Mouse (Mus musculus): Measurements from ENCODE around the gene Olfr194. TPM values are rescaled to one million over a fixed set of nuclear protein-coding genes. Genes with fewer than 3 reads are reported as not detected.

Olfr194 gene
- polyA plus RNA-seq (2014; fragmentation: Illumina TruSeq; extraction: RNeasy Lipid Tissue Mini Kit (QIAGEN cat#74804); ENCODE audit: low replicate concordance), result not detected

GRCm38 (mm10) chr16:59120969-59121368 is at the start of gene Olfr194:
Olfr194 (minus strand) TSS chr16:59121069.

GRCm38 (mm10) chr16:59170354-59170753 is 49.5 kb upstream of the Olfr194 start, which contains the start of gene Olfr196:
Olfr196 (minus strand) TSS chr16:59170454.

GRCm38 (mm10) chr16:59146746-59147145 is 25.9 kb upstream of the Olfr194 start, which contains the start of gene Olfr195:
Olfr195 (plus strand) TSS chr16:59147046.

GRCm38 (mm10) chr16:59111781-59112180 is 9.1 kb downstream of the Olfr194 start, which contains the start of gene Olfr193:
Olfr193 (minus strand) TSS chr16:59111881.

GRCm38 (mm10) chr16:59089722-59090121 is 31.1 kb downstream of the Olfr194 start, which contains the start of gene Olfr191:
Olfr191 (minus strand) TSS chr16:59089822.

GRCm38 (mm10) chr16:59077905-59078304 is 43.0 kb downstream of the Olfr194 start, which contains the start of gene Olfr190:
Olfr190 (minus strand) TSS chr16:59078005.

Other genes with a start within 250 kb of the Olfr194 start
- not detected for gene Olfr177, start 246.3 kb downstream of the Olfr194 start, polyA plus RNA-seq (2014; fragmentation: Illumina TruSeq; extraction: RNeasy Lipid Tissue Mini Kit (QIAGEN cat#74804); ENCODE audit: low replicate concordance)
- gene Olfr178, start 229.0 kb downstream of the Olfr194 start, polyA plus RNA-seq (2014; fragmentation: Illumina TruSeq; extraction: RNeasy Lipid Tissue Mini Kit (QIAGEN cat#74804); ENCODE audit: low replicate concordance), result not detected
- gene Olfr181, start 192.3 kb downstream of the Olfr194 start, polyA plus RNA-seq (2014; fragmentation: Illumina TruSeq; extraction: RNeasy Lipid Tissue Mini Kit (QIAGEN cat#74804); ENCODE audit: low replicate concordance), result not detected
- not detected for gene Olfr180, start 191.7 kb downstream of the Olfr194 start, polyA plus RNA-seq (2014; fragmentation: Illumina TruSeq; extraction: RNeasy Lipid Tissue Mini Kit (QIAGEN cat#74804); ENCODE audit: low replicate concordance)
- not detected for gene Olfr183, start 125.7 kb downstream of the Olfr194 start, polyA plus RNA-seq (2014; fragmentation: Illumina TruSeq; extraction: RNeasy Lipid Tissue Mini Kit (QIAGEN cat#74804); ENCODE audit: low replicate concordance)
- not detected for gene Olfr186, start 90.8 kb downstream of the Olfr194 start, polyA plus RNA-seq (2014; fragmentation: Illumina TruSeq; extraction: RNeasy Lipid Tissue Mini Kit (QIAGEN cat#74804); ENCODE audit: low replicate concordance)
- not detected for gene Olfr187, start 81.3 kb downstream of the Olfr194 start, polyA plus RNA-seq (2014; fragmentation: Illumina TruSeq; extraction: RNeasy Lipid Tissue Mini Kit (QIAGEN cat#74804); ENCODE audit: low replicate concordance)
- gene Olfr190, start 43.1 kb downstream of the Olfr194 start, polyA plus RNA-seq (2014; fragmentation: Illumina TruSeq; extraction: RNeasy Lipid Tissue Mini Kit (QIAGEN cat#74804); ENCODE audit: low replicate concordance), result not detected
- gene Olfr191, start 31.2 kb downstream of the Olfr194 start, polyA plus RNA-seq (2014; fragmentation: Illumina TruSeq; extraction: RNeasy Lipid Tissue Mini Kit (QIAGEN cat#74804); ENCODE audit: low replicate concordance), result not detected
- not detected for gene Olfr193, start 9.2 kb downstream of the Olfr194 start, polyA plus RNA-seq (2014; fragmentation: Illumina TruSeq; extraction: RNeasy Lipid Tissue Mini Kit (QIAGEN cat#74804); ENCODE audit: low replicate concordance)
- gene Olfr195, start 26.0 kb upstream of the Olfr194 start, polyA plus RNA-seq (2014; fragmentation: Illumina TruSeq; extraction: RNeasy Lipid Tissue Mini Kit (QIAGEN cat#74804); ENCODE audit: low replicate concordance), result not detected
- not detected for gene Olfr196, start 49.4 kb upstream of the Olfr194 start, polyA plus RNA-seq (2014; fragmentation: Illumina TruSeq; extraction: RNeasy Lipid Tissue Mini Kit (QIAGEN cat#74804); ENCODE audit: low replicate concordance)
- gene Olfr198, start 82.5 kb upstream of the Olfr194 start, polyA plus RNA-seq (2014; fragmentation: Illumina TruSeq; extraction: RNeasy Lipid Tissue Mini Kit (QIAGEN cat#74804); ENCODE audit: low replicate concordance), result not detected
- gene Olfr199, start 98.7 kb upstream of the Olfr194 start, polyA plus RNA-seq (2014; fragmentation: Illumina TruSeq; extraction: RNeasy Lipid Tissue Mini Kit (QIAGEN cat#74804); ENCODE audit: low replicate concordance), result not detected
- not detected for gene Olfr201, start 151.6 kb upstream of the Olfr194 start, polyA plus RNA-seq (2014; fragmentation: Illumina TruSeq; extraction: RNeasy Lipid Tissue Mini Kit (QIAGEN cat#74804); ENCODE audit: low replicate concordance)
- not detected for gene Olfr202, start 165.7 kb upstream of the Olfr194 start, polyA plus RNA-seq (2014; fragmentation: Illumina TruSeq; extraction: RNeasy Lipid Tissue Mini Kit (QIAGEN cat#74804); ENCODE audit: low replicate concordance)
- not detected for gene Olfr203, start 177.8 kb upstream of the Olfr194 start, polyA plus RNA-seq (2014; fragmentation: Illumina TruSeq; extraction: RNeasy Lipid Tissue Mini Kit (QIAGEN cat#74804); ENCODE audit: low replicate concordance)
- not detected for gene Olfr204, start 197.2 kb upstream of the Olfr194 start, polyA plus RNA-seq (2014; fragmentation: Illumina TruSeq; extraction: RNeasy Lipid Tissue Mini Kit (QIAGEN cat#74804); ENCODE audit: low replicate concordance)
- not detected for gene Olfr205, start 210.1 kb upstream of the Olfr194 start, polyA plus RNA-seq (2014; fragmentation: Illumina TruSeq; extraction: RNeasy Lipid Tissue Mini Kit (QIAGEN cat#74804); ENCODE audit: low replicate concordance)
- gene Olfr206, start 228.2 kb upstream of the Olfr194 start, polyA plus RNA-seq (2014; fragmentation: Illumina TruSeq; extraction: RNeasy Lipid Tissue Mini Kit (QIAGEN cat#74804); ENCODE audit: low replicate concordance), result not detected
- gene Olfr209, start 242.9 kb upstream of the Olfr194 start, polyA plus RNA-seq (2014; fragmentation: Illumina TruSeq; extraction: RNeasy Lipid Tissue Mini Kit (QIAGEN cat#74804); ENCODE audit: low replicate concordance), result not detected